Comparison of ENCODE assay signal across 14 mouse cellular contexts in genomic region chr5:146625635-146626311, GRCm38 (mm10). TPM values are rescaled to one million over a fixed set of nuclear protein-coding genes. Genes with fewer than 3 reads are reported as not detected.
A peak's percentile ranks its signal among the peaks of the same experiment; 100 is the strongest.
DNase-seq lines count a peak whose midpoint lies in the region; ATAC-seq and TF ChIP-seq lines count a peak whose summit lies in the region.
"Had no signal": no experiment of that assay in that cellular context is flagged by ENCODE, and none has a peak within 500 bp of the region (broad histone marks: within the 10 kb centered on the region; RNA-seq: fewer than 3 reads in every experiment).

No protein-coding gene starts in this region.

- H3K4me3 ChIP-seq in cortical plate, adult 2 months (ENCODE audit: insufficient read depth, low read length): no peak overlapping the region
- H3K4me3 ChIP-seq in left cerebral cortex, adult 2 months: no peak overlapping the region
- no peak overlapping the region for H3K4me3 ChIP-seq in kidney, embryonic 15.5 days (replicated peaks)
- H3K4me3 ChIP-seq: liver, embryonic 15.5 days had no signal

- intact Hi-C loops in left cerebral cortex, adult 2 months (cut with DNase I): loop anchor here (2.0 kb wide), 1 partner anchor 41 kb away; the partner anchor contains the start of gene Gpr12

- DNase-seq in layer of hippocampus, adult 11-12 months (ENCODE audit: low spot score): peak; percentile 60
- DNase-seq in layer of hippocampus, adult 9-10 months (ENCODE audit: low spot score): no peak
- DNase-seq in left cerebral cortex, adult 2 months (ENCODE audit: extremely low spot score in 1 of 2, low spot score in 2 of 2): peak; percentile 38 to 60
- DNase-seq in right cerebral cortex, postnatal 4 days: peak; percentile 28
- no peak for DNase-seq in c-Kit-positive CD71-positive TER-119-positive erythroid progenitor cells, embryonic 14.5 days (ENCODE audit: low spot score)
- DNase-seq in spleen, adult 12 weeks (ENCODE audit: low spot score): no peak
- DNase-seq: heart, adult 11 months; kidney, postnatal 25 days had no signal

- peak overlapping the region; percentile 43; the same call in 1 of the 2 replicates for H3K27ac ChIP-seq in cortical plate, adult 2 months (ENCODE audit: insufficient read depth, low read length)
- H3K27ac ChIP-seq in left cerebral cortex, adult 2 months: peak overlapping the region; percentile 26
- H3K27ac ChIP-seq in kidney, embryonic 15.5 days: no peak overlapping the region
- H3K27ac ChIP-seq: hindbrain, embryonic 14.5 days; liver, embryonic 15.5 days had no signal

- H3K4me2 ChIP-seq in kidney, embryonic 15.5 days: no peak overlapping the region
- H3K4me2 ChIP-seq: hindbrain, embryonic 14.5 days; liver, embryonic 15.5 days had no signal

- H3K27me3 ChIP-seq in kidney, embryonic 15.5 days: no peaks in the 10 kb centered on the region
- H3K27me3 ChIP-seq: liver, embryonic 15.5 days had no signal

- H3K36me3 ChIP-seq in kidney, embryonic 15.5 days: no peaks in the 10 kb centered on the region
- H3K36me3 ChIP-seq: liver, embryonic 15.5 days had no signal

- 62% methylated on average over 6 of the region's 6 CpGs for WGBS in kidney, embryonic 15.5 days

- H3K9me3 ChIP-seq in kidney, embryonic 15.5 days (replicated peaks): no peaks in the 10 kb centered on the region
- H3K9me3 ChIP-seq: liver, embryonic 15.5 days had no signal

- TF ChIP-seq POLR2A in cortical plate, adult 2 months (IDR thresholded peaks at IDR 0.05; ENCODE audit: extremely low read depth, insufficient read depth, low read length): no peak

- H3K9ac ChIP-seq in kidney, embryonic 15.5 days: no peak overlapping the region
- H3K9ac ChIP-seq: hindbrain, embryonic 14.5 days; liver, embryonic 15.5 days had no signal

- no peak for TF ChIP-seq CTCF in cortical plate, adult 2 months (IDR thresholded peaks at IDR 0.05; ENCODE audit: extremely low read depth, insufficient read depth, low read length)
- TF ChIP-seq CTCF in left cerebral cortex, adult 2 months (IDR thresholded peaks at IDR 0.05): no peak

- peaks cover 22% of the 10 kb centered on the region for H3K4me1 ChIP-seq in cortical plate, adult 2 months (ENCODE audit: control insufficient read depth, insufficient read depth, low read length)
- H3K4me1 ChIP-seq in kidney, embryonic 15.5 days: no peaks in the 10 kb centered on the region
- H3K4me1 ChIP-seq: liver, embryonic 15.5 days had no signal

- ATAC-seq in kidney, embryonic 15.5 days (replicated peaks; ENCODE audit: low FRiP score): no peak

RNA-seq across cellular contexts. Expression of gene Gpr12, which starts 40.7 kb away (rescaled TPM):
- 37.7 and 41.2 TPM in 2 replicates for polyA plus RNA-seq in cortical plate, adult 2 months (2012; rRNA removed)
- total RNA-seq in left cerebral cortex, adult 2 months (2021): 10 to 100 TPM; 26.7 to 27.7 TPM
- polyA plus RNA-seq in kidney, embryonic 15.5 days (2015; fragmentation: Nextera tagmentation; extraction: Ambion mirVana): 0.57 and 0.58 TPM in 2 replicates
- total RNA-seq: megakaryocyte-erythroid progenitor cell, adult 5-6 weeks had no signal
- polyA plus RNA-seq: embryonic facial prominence, embryonic 14.5 days had no signal

Comparison
In these comparisons a context has a peak if more than half of its experiments do, and no peak if none do; other contexts are left out.
1. DNase-seq: peak in layer of hippocampus, adult 11-12 months (single experiment), left cerebral cortex, adult 2 months (2 of 2) and right cerebral cortex, postnatal 4 days (single experiment); none in layer of hippocampus, adult 9-10 months (single experiment), c-Kit-positive CD71-positive TER-119-positive erythroid progenitor cells, embryonic 14.5 days (single experiment) and spleen, adult 12 weeks (single experiment).
2. RNA of gene Gpr12, which starts 40.7 kb away (polyA plus RNA-seq): 37.7 to 41.2 TPM in cortical plate, adult 2 months; 0.57 to 0.58 TPM in kidney, embryonic 15.5 days; every median in the first group is over 10 times any median in the second.